Mouse (Mus musculus) forebrain, embryonic 13.5 days (tissue): ENCODE results near the gene Egfl6. TPM values are rescaled to one million over a fixed set of nuclear protein-coding genes. Genes with fewer than 3 reads are reported as not detected.
"Not testable (repeated sequence)": the region's sequence is repeated elsewhere in the genome, so short reads cannot be mapped to it uniquely, and the experiment has no call there.

ENCODE experiments used
- ATAC-seq: fragments of 200-750 bp; cut with Nextera tagmentation; 2 replicates; pipeline ENCODE4 v1.8.0; 2017
- H3K27ac ChIP-seq: fragments of 300-500 bp; sonication (generic); 2 replicates; pipeline ENCODE4 v1.5.1; 2015; ENCODE audit warnings: inconsistent platforms, mild to moderate bottlenecking, moderate library complexity
- H3K27me3 ChIP-seq: fragments of 300-500 bp; sonication (generic); 2 replicates; pipeline ENCODE4 v1.6.1; 2015; ENCODE audit warnings: mild to moderate bottlenecking, inconsistent platforms
- H3K36me3 ChIP-seq: fragments of 300-500 bp; sonication (generic); 2 replicates; pipeline ENCODE4 v1.6.1; 2015; ENCODE audit warnings: mild to moderate bottlenecking, inconsistent platforms; ENCODE audit not compliant: poor library complexity, severe bottlenecking
- H3K4me1 ChIP-seq: fragments of 300-500 bp; sonication (generic); 2 replicates; pipeline ENCODE4 v1.6.1; 2015; ENCODE audit warnings: inconsistent platforms
- H3K4me2 ChIP-seq: fragments of 300-500 bp; sonication (generic); 2 replicates; pipeline ENCODE4 v1.6.1; 2015; ENCODE audit warnings: inconsistent platforms, mild to moderate bottlenecking, moderate library complexity
- H3K4me3 ChIP-seq: fragments of 300-500 bp; sonication (generic); 2 replicates; pipeline ENCODE4 v1.5.1; 2015; ENCODE audit warnings: mild to moderate bottlenecking, inconsistent platforms
- H3K9ac ChIP-seq: fragments of 300-500 bp; sonication (generic); 2 replicates; pipeline ENCODE4 v1.6.1; 2015; ENCODE audit warnings: mild to moderate bottlenecking, inconsistent platforms
- H3K9me3 ChIP-seq: fragments of 300-500 bp; sonication (generic); replicated peaks from 2 replicates; pipeline ENCODE4 v1.6.1; 2016; ENCODE audit warnings: inconsistent platforms
- WGBS: fragments of 180-500 bp; shearing (Covaris S2); methylation state at CpG from one replicate; pipeline ENCODE4 v1.1.7; 2015; 5-methylcytosine and 5-hydroxymethylcytosine counted together
- polyA plus RNA-seq: library from polyadenylated mRNA; unstranded; fragments of >200 nt; fragmentation: Nextera tagmentation; extraction: Ambion mirVana; gene quantifications from 2 replicates; pipeline ENCODE4 v1.2.1, GENCODE M21; 2015

Egfl6 gene
- polyA plus RNA-seq, 1 experiment from 2014 or later: 1.0 TPM

DNA sequence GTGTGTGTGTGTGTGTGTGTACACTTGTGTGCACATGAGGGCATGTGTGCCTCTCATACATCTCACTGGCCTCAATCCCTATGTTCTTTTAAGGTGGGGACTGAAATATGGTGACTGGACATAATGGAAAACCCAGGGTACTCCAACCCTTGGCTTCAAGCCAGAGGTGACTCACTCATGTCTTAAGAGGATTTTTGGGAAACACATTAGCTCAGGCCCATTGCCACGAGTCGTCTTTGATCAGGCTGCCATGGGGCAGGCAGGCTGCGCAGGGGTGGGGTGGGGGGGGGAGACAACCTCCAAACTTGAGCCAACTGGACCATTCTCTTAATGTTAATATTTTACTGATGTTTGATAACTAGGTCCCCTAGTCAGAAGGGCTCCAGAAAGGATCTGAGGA, 26.2 kb downstream of the Egfl6 start:
- no peak overlapping the region for H3K4me3 ChIP-seq
- H3K36me3 ChIP-seq: no peaks in the 10 kb centered on the region
- no peak overlapping the region for H3K4me2 ChIP-seq
- H3K27me3 ChIP-seq: no peaks in the 10 kb centered on the region
- H3K27ac ChIP-seq: no peak overlapping the region
- no peaks in the 10 kb centered on the region for H3K9me3 ChIP-seq
- H3K9ac ChIP-seq: no peak overlapping the region
- no peak for ATAC-seq
- no peaks in the 10 kb centered on the region for H3K4me1 ChIP-seq
- WGBS: 50% methylated on average over 3 of the region's 3 CpGs

DNA sequence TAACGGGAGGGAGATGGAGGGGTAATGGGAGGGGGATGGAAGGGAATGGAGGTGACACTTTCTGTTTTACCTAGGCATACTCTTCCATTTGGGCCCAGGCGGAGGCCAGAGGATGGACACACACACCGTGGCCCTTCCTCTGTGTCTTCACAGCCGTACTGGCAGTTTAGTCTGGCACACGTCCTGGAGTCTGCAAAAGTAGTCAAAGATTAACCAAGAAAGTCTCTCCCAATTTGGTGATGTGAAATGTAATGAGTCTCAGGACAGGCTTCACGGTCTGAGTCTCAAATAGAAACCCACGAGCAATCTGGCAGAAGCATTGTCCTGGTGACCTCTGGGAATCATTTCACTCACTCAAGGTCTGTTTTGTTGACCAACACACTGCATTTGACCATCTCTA, 33.2 kb downstream of the Egfl6 start:
- 82% methylated on average over 7 of the region's 7 CpGs for WGBS
- Histone ChIP-seq H3K4me2 (no peak overlapping the region), H3K9me3 (no peaks in the 10 kb centered on the region), H3K9ac (no peak overlapping the region), H3K4me1 (no peaks in the 10 kb centered on the region), H3K27me3 (no peaks in the 10 kb centered on the region), H3K4me3 (no peak overlapping the region), H3K27ac (no peak overlapping the region), H3K36me3 (no peaks in the 10 kb centered on the region)
- ATAC-seq: no peak

DNA sequence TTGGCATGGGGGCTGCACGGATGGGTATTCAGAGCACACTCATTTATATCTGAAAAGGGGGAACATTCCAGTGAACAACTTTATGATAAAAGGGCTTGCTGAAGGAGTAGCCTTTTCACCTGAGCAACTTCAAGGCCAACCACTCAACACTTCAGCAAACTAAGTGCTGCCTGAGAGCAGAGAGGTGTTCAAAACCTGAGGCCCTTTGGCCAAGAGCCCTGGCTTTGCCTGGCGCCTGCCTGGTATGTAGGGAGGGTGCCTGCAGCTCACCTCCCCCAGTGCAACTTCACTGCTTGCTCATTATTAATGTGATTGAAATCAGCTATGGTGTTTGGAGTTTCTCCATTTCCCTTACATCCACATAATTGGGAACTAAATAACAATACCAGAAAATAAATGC, 39.0 kb downstream of the Egfl6 start:
- no peak overlapping the region for H3K27ac ChIP-seq
- no peaks in the 10 kb centered on the region for H3K9me3 ChIP-seq
- no peak overlapping the region for H3K4me2 ChIP-seq
- H3K9ac ChIP-seq: no peak overlapping the region
- H3K4me1 ChIP-seq: no peaks in the 10 kb centered on the region
- H3K4me3 ChIP-seq: no peak overlapping the region
- no peaks in the 10 kb centered on the region for H3K27me3 ChIP-seq
- no peak for ATAC-seq
- H3K36me3 ChIP-seq: no peaks in the 10 kb centered on the region
- WGBS: 74% methylated on average over 2 of the region's 2 CpGs

DNA sequence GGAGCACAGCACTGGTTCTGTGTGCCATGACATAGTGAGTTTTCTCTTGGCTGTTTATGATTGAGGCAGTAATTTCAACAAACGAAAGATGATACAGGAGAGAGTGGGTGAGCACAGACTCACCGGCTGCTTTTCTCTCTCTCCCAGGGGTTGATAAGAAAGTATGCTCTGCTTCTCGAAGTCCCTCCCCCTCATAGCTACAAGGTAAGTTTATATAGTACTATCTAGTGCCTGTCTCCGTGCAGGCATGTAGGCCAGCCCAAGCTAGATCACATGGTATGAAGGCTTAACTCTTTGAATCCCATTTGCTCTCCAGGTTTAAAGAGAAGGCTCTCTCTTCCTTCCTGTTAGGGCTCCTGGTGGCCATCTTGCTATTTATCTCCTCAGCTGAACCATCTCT, 50.4 kb downstream of the Egfl6 start:
- 65% methylated on average over 4 of the region's 4 CpGs for WGBS
- Histone ChIP-seq H3K9me3 (no peaks in the 10 kb centered on the region), H3K4me1 (no peaks in the 10 kb centered on the region), H3K4me2 (no peak overlapping the region), H3K9ac (no peak overlapping the region), H3K36me3 (no peaks in the 10 kb centered on the region), H3K27me3 (no peaks in the 10 kb centered on the region; the same call in 1 of the 2 replicates), H3K27ac (no peak overlapping the region), H3K4me3 (no peak overlapping the region)
- ATAC-seq: no peak

DNA sequence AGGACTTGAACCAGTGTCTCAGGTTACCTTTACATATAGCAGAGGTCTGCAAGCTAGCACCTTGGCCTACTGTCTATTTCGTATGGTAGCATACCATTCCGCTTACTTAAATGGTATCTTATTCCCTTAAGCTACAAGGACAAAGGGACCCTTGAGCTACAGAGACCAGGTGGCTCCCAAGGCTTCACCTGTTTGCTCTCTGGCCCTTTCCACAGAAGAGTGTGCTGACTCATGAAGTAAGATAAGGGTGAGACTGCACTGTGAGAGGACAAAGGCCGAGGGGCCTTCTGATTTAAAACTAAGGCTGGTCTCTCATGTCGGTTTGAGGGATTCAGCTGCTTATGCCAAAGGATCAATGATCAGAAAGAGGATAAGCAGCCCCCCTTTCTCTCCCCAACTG, 52.1 kb downstream of the Egfl6 start:
- H3K27me3 ChIP-seq: no peaks in the 10 kb centered on the region; the same call in 1 of the 2 replicates
- no peaks in the 10 kb centered on the region for H3K9me3 ChIP-seq
- 86% methylated on average over 4 of the region's 4 CpGs for WGBS
- no peak overlapping the region for H3K4me2 ChIP-seq
- no peak overlapping the region for H3K9ac ChIP-seq
- H3K4me1 ChIP-seq: no peaks in the 10 kb centered on the region
- ATAC-seq: no peak
- no peak overlapping the region for H3K4me3 ChIP-seq
- no peaks in the 10 kb centered on the region for H3K36me3 ChIP-seq
- no peak overlapping the region for H3K27ac ChIP-seq

DNA sequence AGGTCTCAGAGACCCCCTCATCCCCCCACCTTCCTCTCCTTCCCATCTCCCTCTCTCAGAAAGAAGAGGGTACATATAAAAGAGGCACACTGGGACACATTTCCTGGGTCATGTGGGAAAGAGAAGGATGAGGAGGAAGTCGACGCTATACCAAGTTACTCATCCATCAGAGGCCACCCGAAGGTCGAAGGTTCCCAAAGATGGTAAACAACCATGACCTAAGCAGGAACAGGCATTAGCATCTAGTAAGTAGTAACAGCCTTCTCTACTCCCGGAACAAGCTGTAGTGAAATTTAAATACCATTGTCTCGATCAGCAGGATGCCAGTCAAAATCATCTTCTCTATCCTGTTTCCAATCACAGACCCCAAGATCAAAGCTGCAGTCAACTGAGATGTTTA, 53.8 kb downstream of the Egfl6 start:
- ATAC-seq: no peak
- H3K27ac ChIP-seq: no peak overlapping the region
- H3K4me3 ChIP-seq: no peak overlapping the region
- H3K4me1 ChIP-seq: no peaks in the 10 kb centered on the region
- 43% methylated on average over 6 of the region's 6 CpGs for WGBS
- no peak overlapping the region for H3K4me2 ChIP-seq
- no peaks in the 10 kb centered on the region for H3K36me3 ChIP-seq
- no peaks in the 10 kb centered on the region; the same call in 1 of the 2 replicates for H3K27me3 ChIP-seq
- H3K9ac ChIP-seq: no peak overlapping the region
- no peaks in the 10 kb centered on the region for H3K9me3 ChIP-seq

DNA sequence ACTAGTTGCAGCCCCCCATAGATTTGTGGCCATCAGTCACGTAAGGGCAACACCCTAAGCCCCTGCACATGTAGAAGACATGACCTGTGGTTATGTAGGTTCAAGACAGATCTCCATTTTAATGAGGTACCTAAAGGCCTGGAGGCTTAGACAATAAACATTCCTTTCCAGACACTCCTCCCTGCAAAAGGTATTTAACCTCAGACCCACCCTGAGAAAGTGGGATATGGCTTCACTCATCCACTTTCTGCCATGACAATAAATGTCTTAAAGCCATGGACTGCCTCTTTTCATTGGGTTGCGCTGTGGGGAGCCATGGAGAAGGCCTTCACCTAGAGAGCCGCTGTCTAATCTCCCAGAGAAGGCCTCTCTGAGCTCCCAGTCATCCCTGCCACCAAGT, 57.4 kb downstream of the Egfl6 start:
- Histone ChIP-seq H3K9ac (no peak overlapping the region), H3K36me3 (no peaks in the 10 kb centered on the region), H3K9me3 (no peaks in the 10 kb centered on the region), H3K4me1 (no peaks in the 10 kb centered on the region), H3K27ac (no peak overlapping the region), H3K4me2 (no peak overlapping the region), H3K4me3 (no peak overlapping the region), H3K27me3 (no peaks in the 10 kb centered on the region; the same call in 1 of the 2 replicates)
- no peak for ATAC-seq
- WGBS: 87% methylated on average over 3 of the region's 3 CpGs

DNA sequence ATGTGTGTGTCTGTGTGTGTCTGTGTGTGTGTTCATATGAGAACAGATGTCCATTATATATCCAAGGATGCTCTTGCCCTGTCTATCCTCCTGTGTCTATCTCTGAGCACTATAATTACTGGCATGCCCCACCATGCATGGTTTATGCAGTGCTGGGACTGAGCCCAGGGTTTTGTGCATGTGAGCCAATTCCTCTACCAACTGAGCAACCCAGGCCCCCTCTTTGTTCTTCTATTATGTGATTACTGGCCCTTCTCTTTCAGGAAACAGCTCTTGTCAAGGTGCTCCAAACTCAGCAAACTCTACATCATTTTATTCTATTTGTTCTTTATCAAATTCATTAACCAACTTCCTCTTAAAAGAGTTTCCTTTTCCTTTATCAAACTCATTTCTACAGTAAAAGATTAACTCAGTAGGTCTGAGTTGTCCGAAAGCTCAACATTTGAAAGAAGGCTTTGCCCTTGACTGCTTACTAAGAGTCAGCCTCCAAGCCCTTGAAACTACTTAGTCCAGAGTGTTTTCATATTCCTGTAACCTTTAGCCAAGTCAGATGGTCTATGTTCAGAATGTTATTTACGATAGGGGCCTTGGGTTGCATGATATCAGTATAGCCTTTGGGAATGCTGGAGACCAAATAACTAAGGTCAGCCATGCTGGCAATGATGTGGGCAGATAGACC, 59.7 kb downstream of the Egfl6 start:
- Histone ChIP-seq H3K4me3 (no peak overlapping the region), H3K4me1 (no peaks in the 10 kb centered on the region), H3K27me3 (no peaks in the 10 kb centered on the region; the same call in 1 of the 2 replicates), H3K9ac (no peak overlapping the region), H3K9me3 (no peaks in the 10 kb centered on the region), H3K4me2 (no peak overlapping the region), H3K36me3 (no peaks in the 10 kb centered on the region), H3K27ac (no peak overlapping the region)
- no peak for ATAC-seq
- 88% methylated on average over 2 of the region's 2 CpGs for WGBS

DNA sequence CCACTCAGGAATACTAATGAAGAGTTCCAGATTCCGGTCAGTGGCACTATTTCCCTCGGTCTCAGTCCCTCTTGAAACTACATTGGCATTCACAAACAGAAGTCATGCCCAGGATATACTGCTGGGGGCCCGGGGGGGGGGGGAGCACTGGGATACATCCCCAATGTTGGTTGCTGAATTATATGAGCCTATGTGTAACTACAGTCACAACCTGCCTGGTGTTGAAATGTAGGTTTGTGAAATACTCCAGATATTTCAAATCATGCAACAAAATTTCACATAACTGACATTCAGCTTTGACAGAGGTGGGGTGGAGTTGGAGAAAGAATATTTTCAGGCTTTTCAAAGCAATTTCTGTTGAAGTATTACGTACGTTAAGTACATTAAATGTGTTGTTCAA, 64.7 kb downstream of the Egfl6 start:
- Histone ChIP-seq H3K9ac (no peak overlapping the region), H3K4me1 (no peaks in the 10 kb centered on the region), H3K36me3 (no peaks in the 10 kb centered on the region), H3K27ac (no peak overlapping the region), H3K4me3 (no peak overlapping the region), H3K27me3 (peaks cover 11% of the 10 kb centered on the region; the same call in 1 of the 2 replicates), H3K4me2 (no peak overlapping the region), H3K9me3 (no peaks in the 10 kb centered on the region)
- no peak for ATAC-seq
- WGBS: 78% methylated on average over 5 of the region's 5 CpGs

DNA sequence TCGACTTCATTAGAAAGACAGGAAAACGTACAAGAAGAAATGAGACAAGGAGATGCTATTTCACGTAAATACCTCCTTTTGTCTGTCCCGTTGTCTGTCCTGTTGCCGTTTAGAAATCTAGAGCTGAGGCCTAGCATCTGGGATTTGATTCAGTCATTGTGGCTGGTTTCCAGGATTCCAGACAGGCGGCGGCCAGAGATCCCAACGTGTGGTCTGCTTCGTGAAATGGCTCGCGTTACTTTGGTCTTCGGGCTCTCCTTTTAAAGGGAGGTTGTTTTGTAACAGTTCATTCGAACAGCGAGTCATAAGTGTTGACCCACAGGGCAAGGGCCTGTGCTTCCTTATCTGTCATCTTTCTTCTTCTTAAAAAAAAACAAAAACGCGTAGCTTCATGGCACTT, 67.2 kb downstream of the Egfl6 start, which contains the start of gene Tceanc:
Gene Tceanc, minus strand, starts transcription at position 223 of the 400 bp plus-strand sequence.
- H3K4me1 ChIP-seq: no peaks in the 10 kb centered on the region
- H3K4me2 ChIP-seq: no peak within 1 kb of the TSS
- no peaks in the 10 kb centered on the region for H3K36me3 ChIP-seq
- H3K27ac ChIP-seq: no peak within 1 kb of the TSS
- H3K4me3 ChIP-seq: no peak within 1 kb of the TSS
- peaks cover 14% of the 10 kb centered on the region; the same call in 1 of the 2 replicates for H3K27me3 ChIP-seq
- no peak for ATAC-seq
- no peak within 1 kb of the TSS for H3K9ac ChIP-seq
- no peaks in the 10 kb centered on the region for H3K9me3 ChIP-seq
- WGBS: 75% methylated on average over 16 of the region's 16 CpGs

DNA sequence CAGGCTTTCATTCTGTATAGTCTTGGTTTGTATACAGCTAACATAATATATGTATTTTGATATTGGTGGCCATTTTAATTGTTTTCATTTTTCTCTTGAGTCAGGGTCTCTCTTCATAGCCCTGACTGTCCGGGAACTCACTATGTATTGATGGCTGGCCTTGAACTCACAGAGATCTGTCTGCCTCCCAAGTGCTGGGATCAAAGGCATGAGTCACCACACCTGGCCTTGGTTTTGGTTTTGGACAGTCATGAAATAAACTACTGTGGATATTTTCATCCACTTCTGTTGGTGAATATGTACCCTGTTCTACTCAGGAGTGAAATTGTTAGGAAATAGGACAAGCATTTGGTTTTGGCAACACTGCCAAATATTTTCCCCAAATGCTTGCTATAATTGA, 68.9 kb downstream of the Egfl6 start:
- ATAC-seq: no peak
- no peaks in the 10 kb centered on the region for H3K4me1 ChIP-seq
- WGBS: 100% methylated on average over 1 of the region's 1 CpGs
- no peak overlapping the region for H3K27ac ChIP-seq
- no peaks in the 10 kb centered on the region for H3K9me3 ChIP-seq
- no peak overlapping the region for H3K4me3 ChIP-seq
- H3K36me3 ChIP-seq: no peaks in the 10 kb centered on the region
- peaks cover 14% of the 10 kb centered on the region; the same call in 1 of the 2 replicates for H3K27me3 ChIP-seq
- no peak overlapping the region for H3K4me2 ChIP-seq
- no peak overlapping the region for H3K9ac ChIP-seq

DNA sequence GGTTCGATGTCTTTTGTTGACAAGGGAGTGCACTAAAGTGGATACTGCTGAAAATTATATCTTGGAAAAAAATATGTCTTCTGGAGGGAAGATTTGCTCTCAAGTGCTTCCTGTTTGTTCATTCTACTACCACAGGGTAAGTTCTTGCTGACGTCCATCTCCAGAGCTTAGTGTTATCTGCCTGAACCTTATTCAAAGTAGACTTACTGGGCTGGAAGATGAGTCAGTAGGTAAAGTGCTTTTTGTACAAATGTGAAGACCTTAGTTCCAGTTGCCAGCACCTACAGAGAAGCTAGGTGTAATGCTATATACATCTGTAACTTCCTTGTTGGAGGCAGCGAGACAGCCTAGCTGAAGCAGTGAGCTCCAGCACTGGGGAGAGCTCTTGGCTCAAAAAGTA, 69.6 kb downstream of the Egfl6 start:
- WGBS: 93% methylated on average over 3 of the region's 3 CpGs
- Histone ChIP-seq H3K4me1 (no peaks in the 10 kb centered on the region), H3K4me3 (no peak overlapping the region), H3K9ac (no peak overlapping the region), H3K36me3 (no peaks in the 10 kb centered on the region), H3K27me3 (peaks cover 14% of the 10 kb centered on the region; the same call in 1 of the 2 replicates), H3K27ac (no peak overlapping the region), H3K9me3 (no peaks in the 10 kb centered on the region), H3K4me2 (no peak overlapping the region)
- no peak for ATAC-seq

DNA sequence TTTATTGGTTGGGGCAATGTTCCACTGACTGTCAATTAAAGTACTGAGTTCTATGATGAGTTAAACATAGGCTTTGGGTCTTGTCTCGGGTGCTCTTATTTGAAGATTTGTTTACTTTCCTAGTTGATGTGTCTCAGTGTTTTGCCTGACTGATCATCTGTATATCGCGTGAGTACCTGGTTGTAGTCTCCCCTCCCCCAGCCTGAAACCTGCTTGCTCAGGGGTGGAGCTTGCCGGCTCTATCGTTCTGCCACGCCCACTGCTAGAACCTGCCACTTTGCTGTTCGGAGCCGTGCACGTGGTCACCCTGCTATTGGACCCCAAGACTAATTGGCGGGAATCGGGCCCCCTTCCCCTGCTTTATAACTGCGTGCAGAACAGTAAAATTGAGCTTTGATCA, 71.5 kb downstream of the Egfl6 start:
- H3K27ac ChIP-seq, ATAC-seq, H3K4me1 ChIP-seq, H3K9ac ChIP-seq, H3K4me3 ChIP-seq, H3K9me3 ChIP-seq, H3K36me3 ChIP-seq: not testable (repeated sequence)
- Histone ChIP-seq H3K27me3 (peaks cover 11% of the 10 kb centered on the region; the same call in 1 of the 2 replicates), H3K4me2 (peak overlapping the region; percentile 37)
- WGBS: 26% methylated on average over 12 of the region's 12 CpGs
